Mouse (Mus musculus) megakaryocyte, embryonic 14.5 days (primary cell): ENCODE results near the gene Dnajb2. TPM values are rescaled to one million over a fixed set of nuclear protein-coding genes. Genes with fewer than 3 reads are reported as not detected.

Experiments
- H3K27me3 ChIP-seq: replicated peaks from 2 replicates; pipeline ENCODE3; 2012; ENCODE audit warnings: inconsistent platforms
- H3K36me3 ChIP-seq: replicated peaks from 2 replicates; pipeline ENCODE3; 2012; ENCODE audit warnings: low read length, inconsistent platforms, mixed read lengths
- H3K4me1 ChIP-seq: 2 replicates; pipeline ENCODE4 v1.6.1; 2012; ENCODE audit warnings: inconsistent platforms
- H3K4me3 ChIP-seq: replicated peaks from 2 replicates; pipeline ENCODE3; 2012; ENCODE audit warnings: moderate library complexity, mild to moderate bottlenecking, inconsistent platforms
- H3K9me3 ChIP-seq: 2 replicates; pipeline ENCODE4 v1.6.1; 2012; ENCODE audit warnings: inconsistent platforms
- FLI1 ChIP-seq: IDR thresholded peaks from 2 replicates; pipeline ENCODE4 v1.6.1; 2012; ENCODE audit warnings: low read length, inconsistent platforms, mixed read lengths
- GATA1 ChIP-seq: IDR thresholded peaks from 3 replicates; pipeline ENCODE4 v1.6.1; 2012; ENCODE audit warnings: mixed read lengths, low read length, inconsistent platforms, borderline replicate concordance
- polyA plus RNA-seq: library from polyadenylated mRNA; stranded (reverse); fragments of >175 nt; gene quantifications from 2 replicates; pipeline ENCODE4 v1.2.3, GENCODE M21; 2012; ENCODE audit warnings: low replicate concordance; ENCODE audit not compliant: insufficient read depth

The Dnajb2 gene
- 97.0 and 100 TPM in 2 replicates for polyA plus RNA-seq

DNA sequence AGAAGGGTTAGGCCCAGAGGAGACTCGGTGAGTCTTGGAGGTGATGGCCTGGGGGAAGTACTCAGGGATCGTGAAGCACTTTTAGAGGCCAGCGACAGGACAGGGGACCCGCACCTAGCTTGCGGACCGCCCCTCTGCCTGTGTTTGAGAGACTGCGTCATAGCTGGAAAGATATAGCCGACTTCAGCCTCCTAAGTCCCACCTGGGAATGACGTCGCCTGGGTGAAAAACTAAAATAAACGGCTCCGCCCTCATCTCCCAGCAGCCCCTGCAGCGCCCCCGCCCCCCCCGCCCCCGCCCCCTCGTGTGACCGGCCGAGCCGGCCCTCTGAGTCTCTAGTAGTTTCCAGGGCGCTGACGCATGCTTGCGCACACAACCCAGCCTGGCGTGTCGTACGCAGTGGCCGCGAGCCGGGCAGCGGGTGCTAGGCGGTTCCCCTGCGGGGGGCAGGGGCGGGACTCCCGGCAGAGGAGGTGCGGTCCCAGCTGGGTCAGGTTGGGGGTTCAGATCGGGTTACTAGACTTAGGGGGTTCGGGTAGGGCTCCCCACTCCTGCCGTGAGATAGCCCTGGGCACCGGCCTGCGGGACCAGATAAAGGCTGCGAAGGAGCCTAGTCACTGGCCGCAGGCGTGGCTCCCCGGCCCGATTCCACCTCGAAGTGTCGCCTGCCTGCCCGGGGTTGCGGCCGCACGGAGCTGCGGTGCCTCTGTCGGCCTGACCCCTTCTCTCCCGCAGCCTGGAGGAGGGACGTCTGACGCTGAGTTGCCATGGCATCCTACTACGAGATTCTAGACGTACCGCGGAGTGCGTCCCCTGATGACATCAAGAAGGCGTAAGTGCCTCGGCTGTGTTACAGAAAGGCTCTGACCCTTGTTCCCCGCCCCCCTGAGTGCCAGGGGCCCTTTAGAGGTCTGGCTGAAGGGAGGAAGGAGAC, at the start of gene Dnajb2:
Dnajb2 (plus strand) TSS at position 290 of the 934 bp plus-strand sequence.
- H3K4me3 ChIP-seq: peak within 1 kb of the TSS; percentile 98
- H3K4me1 ChIP-seq: peaks cover 87% of the 10 kb centered on the region
- H3K9me3 ChIP-seq: no peaks in the 10 kb centered on the region
- TF ChIP-seq GATA1 (0 out of 3 replicates have a peak, but pooled peaks have one; percentile 36), FLI1 (no peak)
- H3K27me3 ChIP-seq: no peaks in the 10 kb centered on the region
- peaks cover 45% of the 10 kb centered on the region for H3K36me3 ChIP-seq

DNA sequence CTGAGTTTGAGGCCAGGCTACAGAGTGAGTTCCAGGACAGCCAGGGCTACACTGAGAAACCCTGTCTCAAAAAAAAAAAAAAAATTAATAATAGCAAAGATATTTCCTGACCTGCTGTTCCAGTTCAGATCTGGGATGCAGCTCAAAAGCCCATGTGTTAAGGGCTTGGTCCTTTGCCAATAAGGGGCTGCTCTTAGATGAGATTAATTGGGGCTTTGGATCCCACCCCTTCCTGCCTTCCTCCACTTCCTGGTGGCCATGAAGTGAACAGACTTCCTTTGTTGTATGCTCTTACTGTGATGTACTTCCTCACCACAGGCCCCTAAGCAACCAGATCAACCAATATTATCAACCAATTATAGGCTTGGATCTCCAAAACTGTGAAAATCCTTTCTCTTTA, 49.1 kb upstream of the Dnajb2 start:
- Histone ChIP-seq H3K4me3 (no peak overlapping the region), H3K36me3 (peaks cover 83% of the 10 kb centered on the region), H3K27me3 (no peaks in the 10 kb centered on the region), H3K4me1 (peaks cover 67% of the 10 kb centered on the region), H3K9me3 (peaks cover 5% of the 10 kb centered on the region; the same call in 1 of the 2 replicates)
- TF ChIP-seq GATA1 (no peak), FLI1 (no peak)

DNA sequence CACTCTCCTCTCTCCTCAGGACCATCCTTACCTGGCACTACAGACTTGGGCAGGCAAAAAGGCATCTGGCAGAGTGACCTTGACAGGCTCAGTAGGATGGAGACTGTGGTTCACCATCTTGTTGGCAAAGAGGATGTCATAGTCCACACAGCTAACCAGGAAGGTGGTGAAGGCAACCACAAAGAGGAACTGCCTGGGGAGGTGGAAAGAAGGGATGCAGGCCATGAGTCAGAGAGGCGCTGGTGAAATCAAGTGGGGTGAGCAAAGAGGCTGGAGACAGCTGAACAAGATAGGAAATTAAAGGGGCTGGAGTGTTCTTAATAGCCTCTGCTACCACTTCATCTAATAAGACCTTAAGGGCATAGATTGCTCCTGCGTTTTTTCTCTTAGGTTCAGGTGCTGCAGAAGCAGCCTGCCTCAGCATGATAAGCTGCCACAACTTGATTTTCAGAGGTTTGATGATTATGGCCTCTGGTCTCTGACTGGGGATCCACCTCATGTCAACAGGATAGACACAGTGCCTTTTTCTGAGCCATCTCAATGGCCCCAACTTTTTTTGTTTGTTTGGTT, 48.2 kb upstream of the Dnajb2 start:
- Histone ChIP-seq H3K27me3 (no peaks in the 10 kb centered on the region), H3K4me1 (peaks cover 69% of the 10 kb centered on the region), H3K4me3 (peak overlapping the region; percentile 64), H3K9me3 (no peaks in the 10 kb centered on the region), H3K36me3 (peaks cover 74% of the 10 kb centered on the region)
- TF ChIP-seq GATA1 (no peak), FLI1 (no peak)

DNA sequence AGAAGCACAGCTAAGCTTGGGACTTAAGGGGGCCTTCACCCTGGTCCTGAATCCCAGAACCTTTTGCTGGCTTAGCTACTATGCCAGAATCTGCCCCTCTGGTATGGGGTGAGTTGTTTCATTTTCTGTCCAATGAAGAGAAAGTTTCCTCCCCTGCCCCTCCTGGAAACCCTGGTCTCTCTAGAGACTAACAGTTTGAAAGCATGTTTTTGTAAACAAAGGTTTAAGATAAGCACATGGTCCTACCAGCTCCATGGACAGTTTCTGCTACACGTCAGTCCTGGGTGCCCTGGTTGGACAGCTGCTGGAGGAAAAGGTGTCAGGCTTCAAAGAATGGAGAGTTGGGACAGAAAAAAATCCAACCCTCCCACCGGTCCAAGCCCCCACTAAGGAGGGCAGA, 45.6 kb upstream of the Dnajb2 start:
- Histone ChIP-seq H3K27me3 (no peaks in the 10 kb centered on the region), H3K4me3 (peak overlapping the region; percentile 97), H3K9me3 (no peaks in the 10 kb centered on the region), H3K4me1 (peaks cover 66% of the 10 kb centered on the region), H3K36me3 (peaks cover 63% of the 10 kb centered on the region)
- no peak for TF ChIP-seq FLI1
- no peak for TF ChIP-seq GATA1

- H3K9me3 ChIP-seq: no peaks in the 10 kb centered on the region
- peaks cover 59% of the 10 kb centered on the region for H3K4me1 ChIP-seq
- peaks cover 63% of the 10 kb centered on the region for H3K36me3 ChIP-seq
- TF ChIP-seq FLI1 (no peak), GATA1 (no peak)
- H3K27me3 ChIP-seq: no peaks in the 10 kb centered on the region
- H3K4me3 ChIP-seq: peak overlapping the region; percentile 97
Observed at GRCm38 (mm10) chr1:75191258-75191621, 45.0 kb upstream of the Dnajb2 start.

DNA sequence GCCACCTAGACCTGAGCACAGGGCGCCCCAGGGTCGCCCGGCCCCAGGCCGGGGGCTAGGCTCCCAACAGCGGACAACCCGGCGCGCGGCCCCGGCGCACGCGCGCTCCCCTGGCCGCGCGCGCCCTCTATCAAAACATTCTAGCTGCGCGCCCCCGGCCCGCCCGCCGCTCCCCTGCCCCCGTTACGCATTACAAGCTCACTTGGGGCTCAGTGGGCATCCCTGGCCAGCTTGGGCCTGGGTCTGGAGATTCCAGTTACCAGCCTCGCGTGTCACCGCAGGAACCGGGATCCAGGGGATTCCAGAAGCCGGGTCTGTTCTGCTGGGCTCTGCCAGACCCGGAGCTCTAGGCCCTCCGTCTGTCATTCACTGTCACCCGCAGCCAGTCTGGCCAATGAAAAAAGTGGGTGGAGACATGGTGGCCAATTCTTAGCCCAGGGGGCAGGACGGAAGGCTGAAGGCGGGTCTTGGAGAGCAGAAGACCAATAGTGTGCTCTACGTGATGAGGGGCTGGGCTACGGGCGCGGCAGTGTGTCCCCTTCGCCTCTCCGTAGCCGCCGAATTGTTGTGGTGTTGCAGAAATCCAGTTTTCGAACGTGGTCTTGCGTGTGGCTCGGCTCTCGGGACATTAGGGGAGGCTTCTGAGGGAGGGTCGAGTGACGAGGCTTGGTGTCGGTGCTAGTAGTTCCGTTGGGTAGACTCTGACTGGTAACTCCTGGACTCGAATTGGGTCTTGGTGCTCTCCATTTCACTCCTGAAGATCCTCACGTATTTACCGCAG, 44.4 kb upstream of the Dnajb2 start, which contains the start of the genes Ankzf1 and Atg9a:
Ankzf1 (plus strand) TSS at position 530 of the 781 bp plus-strand sequence.
Atg9a (minus strand) TSS at position 575 of the 781 bp plus-strand sequence.
- Histone ChIP-seq H3K4me3 (peak within 1 kb of the TSS; percentile 97), H3K9me3 (no peaks in the 10 kb centered on the region), H3K4me1 (peaks cover 53% of the 10 kb centered on the region), H3K36me3 (peaks cover 63% of the 10 kb centered on the region), H3K27me3 (no peaks in the 10 kb centered on the region)
- TF ChIP-seq GATA1: no peak

DNA sequence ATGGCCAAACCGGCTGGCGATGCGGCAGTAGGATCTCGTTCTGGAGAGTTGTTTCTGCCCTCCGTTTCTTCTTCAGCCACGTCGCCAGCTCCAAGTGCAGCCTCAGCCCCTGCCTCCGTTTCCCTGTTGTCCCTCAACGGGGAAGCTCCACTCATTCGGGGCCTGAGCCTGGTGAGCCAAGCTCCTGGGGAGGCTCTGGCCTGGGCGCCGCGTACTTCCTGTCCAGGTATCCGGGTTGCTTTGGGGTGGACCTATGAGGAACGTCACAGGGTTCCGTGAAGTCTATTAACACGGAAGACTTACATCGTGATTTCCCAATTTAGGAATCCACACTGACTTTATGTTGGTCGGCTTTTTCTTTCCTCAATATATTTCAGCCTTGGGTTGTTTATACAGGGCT, 43.8 kb upstream of the Dnajb2 start:
- Histone ChIP-seq H3K4me3 (peak overlapping the region; percentile 97), H3K4me1 (peaks cover 48% of the 10 kb centered on the region), H3K27me3 (no peaks in the 10 kb centered on the region), H3K9me3 (no peaks in the 10 kb centered on the region), H3K36me3 (peaks cover 63% of the 10 kb centered on the region)
- no peak for TF ChIP-seq FLI1
- no peak for TF ChIP-seq GATA1

DNA sequence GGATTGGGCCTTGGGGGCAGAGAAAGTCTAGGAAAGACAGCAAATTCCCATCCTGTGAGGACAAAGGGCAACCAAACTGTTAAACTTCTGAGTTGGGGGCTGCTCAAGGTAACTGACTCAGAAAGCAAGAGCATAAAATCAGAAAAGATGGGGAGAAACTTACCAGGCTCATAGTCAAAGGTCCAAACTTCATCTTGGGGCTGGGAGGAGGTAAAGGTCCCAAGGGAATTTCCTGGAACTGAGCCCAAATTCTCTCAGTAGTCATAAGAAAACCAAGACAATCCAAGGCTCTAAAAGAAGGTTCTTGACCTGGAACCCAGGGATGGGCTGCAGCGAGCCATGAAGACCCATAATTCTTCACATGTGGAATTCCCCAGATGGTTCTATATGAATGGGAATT, 35.0 kb upstream of the Dnajb2 start:
- Histone ChIP-seq H3K4me3 (no peak overlapping the region), H3K27me3 (no peaks in the 10 kb centered on the region), H3K4me1 (peaks cover 27% of the 10 kb centered on the region), H3K9me3 (no peaks in the 10 kb centered on the region), H3K36me3 (peaks cover 91% of the 10 kb centered on the region)
- TF ChIP-seq FLI1 (no peak), GATA1 (no peak)

DNA sequence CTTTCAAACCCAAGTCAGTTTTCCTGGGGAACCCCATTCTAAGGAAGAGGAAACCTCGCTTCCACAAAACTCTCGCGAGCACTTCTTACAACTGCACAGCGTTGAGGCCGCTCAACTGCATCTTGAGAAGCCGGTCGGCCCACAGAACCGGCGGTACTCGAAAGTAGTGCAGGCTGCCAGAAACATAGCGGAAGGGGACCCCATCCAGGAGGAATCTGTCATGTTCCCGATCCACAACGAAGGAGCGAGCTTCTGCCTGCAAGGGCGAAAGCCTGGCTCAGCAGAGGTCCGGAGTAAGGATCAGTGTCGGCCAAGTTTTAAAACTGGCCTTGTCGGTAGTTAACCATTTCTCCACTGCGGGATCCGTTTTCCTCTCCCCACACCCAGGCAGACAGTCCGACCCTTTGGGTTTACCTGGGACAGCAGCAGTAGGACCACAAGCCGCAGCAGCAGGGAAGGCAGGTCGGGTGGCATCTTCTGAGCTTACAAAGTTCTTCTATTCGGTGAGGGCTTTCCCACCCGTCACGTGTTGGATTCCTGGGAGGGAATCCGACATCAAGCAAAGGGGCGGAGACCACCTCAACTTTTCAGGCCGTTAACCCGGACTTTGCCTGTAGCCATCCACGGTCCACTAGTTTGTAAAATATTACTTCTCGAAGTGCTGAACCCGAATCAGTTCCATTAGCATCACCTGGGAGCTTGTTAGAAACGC, 27.1 kb upstream of the Dnajb2 start:
- H3K36me3 ChIP-seq: peaks cover 66% of the 10 kb centered on the region
- no peaks in the 10 kb centered on the region for H3K27me3 ChIP-seq
- TF ChIP-seq FLI1 (no peak), GATA1 (no peak)
- peaks cover 94% of the 10 kb centered on the region for H3K4me1 ChIP-seq
- no peaks in the 10 kb centered on the region for H3K9me3 ChIP-seq
- H3K4me3 ChIP-seq: peak overlapping the region; percentile 96
